In the genomic region with DNA sequence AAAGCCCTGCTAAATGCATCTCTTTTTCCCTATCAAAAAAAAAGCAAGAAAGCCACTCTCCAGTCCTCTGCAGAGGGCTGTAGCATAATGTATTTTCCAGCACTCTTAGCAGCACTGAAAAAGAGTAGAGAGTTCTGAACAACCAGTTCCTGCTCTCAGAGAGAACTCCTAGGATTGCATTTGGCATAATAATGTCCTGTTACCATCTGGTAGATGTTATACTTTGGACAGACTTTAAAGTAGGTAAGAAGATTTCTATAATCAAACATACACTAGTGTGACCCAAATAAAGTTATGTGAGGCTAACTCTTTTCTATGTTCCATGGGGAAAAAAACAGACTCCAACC, we compare ENCODE assay signal across 22 mouse cellular contexts.
"Had no signal": no experiment of that assay in that cellular context is flagged by ENCODE, and none has a peak within 500 bp of the region (broad histone marks: within the 10 kb centered on the region; RNA-seq: fewer than 3 reads in every experiment).

No protein-coding gene starts in this region.

- H3K36me3 ChIP-seq: kidney, embryonic 15.5 days; limb, embryonic 12.5 days; midbrain, embryonic 13.5 days; neural tube, embryonic 13.5 days; stomach, embryonic 15.5 days had no signal

- H3K27ac ChIP-seq: kidney, embryonic 15.5 days; left cerebral cortex, adult 2 months; limb, embryonic 12.5 days; liver, embryonic 14.5 days; macrophage; midbrain, embryonic 13.5 days; neural tube, embryonic 13.5 days; stomach, embryonic 15.5 days had no signal

- H3K4me2 ChIP-seq: kidney, embryonic 15.5 days; limb, embryonic 12.5 days; liver, embryonic 11.5 days; lung, embryonic 14.5 days; midbrain, embryonic 13.5 days; neural tube, embryonic 13.5 days; stomach, embryonic 15.5 days had no signal

- ATAC-seq: liver, postnatal 0 days; lung, postnatal 0 days; midbrain, embryonic 13.5 days had no signal

- DNase-seq: kidney, adult 11 months; kidney, adult 8-10 months; kidney, postnatal 10 days; kidney, postnatal 36 days; layer of hippocampus, postnatal 36 days; liver, postnatal 0 days; lung, embryonic 14.5 days; retina, postnatal 1 day; right cerebral cortex, postnatal 25 days; spleen, adult 18-20 months; thymus, postnatal 25 days had no signal

- H3K27me3 ChIP-seq: kidney, embryonic 15.5 days; limb, embryonic 12.5 days; midbrain, embryonic 13.5 days; neural tube, embryonic 13.5 days; stomach, embryonic 15.5 days had no signal

- H3K9ac ChIP-seq: kidney, embryonic 15.5 days; limb, embryonic 12.5 days; liver, embryonic 14.5 days; liver, postnatal 0 days; lung, embryonic 14.5 days; midbrain, embryonic 13.5 days; neural tube, embryonic 13.5 days; stomach, embryonic 15.5 days had no signal

- H3K4me3 ChIP-seq: kidney, embryonic 15.5 days; left cerebral cortex, adult 2 months; limb, embryonic 12.5 days; midbrain, embryonic 13.5 days; myocyte; neural tube, embryonic 13.5 days; stomach, embryonic 15.5 days had no signal

- H3K4me1 ChIP-seq: kidney, embryonic 15.5 days; midbrain, embryonic 13.5 days; stomach, embryonic 15.5 days had no signal

- H3K9me3 ChIP-seq: kidney, embryonic 15.5 days; limb, embryonic 12.5 days; midbrain, embryonic 13.5 days; neural tube, embryonic 13.5 days; stomach, embryonic 15.5 days had no signal
